Mouse (Mus musculus) gastrocnemius, postnatal 14 days (tissue): ENCODE data around the gene Oit3. TPM values are rescaled to one million over a fixed set of nuclear protein-coding genes. Genes with fewer than 3 reads are reported as not detected.

Experiments
- DNase-seq: peaks from one replicate; pipeline ENCODE4 v3.0.0; 2021; ENCODE audit warnings: mixed read lengths
- intact Hi-C: fragments of 180-260 bp; cut with DNase I; formaldehyde crosslinking; loops from one replicate; pipeline ENCODE4 v1.15.1; 2025; ENCODE audit warnings: low total_unique reads
- long read RNA-seq, 2 experiments: library from polyadenylated mRNA; stranded (forward); transcript quantifications; one replicate each; pipeline ENCODE4 v2.0.0; 2021
- total RNA-seq, 2 experiments: library from RNA; stranded (reverse); gene quantifications; 2 replicates each; pipeline ENCODE4 v1.2.3; 2021

Gene Oit3
- total RNA-seq: under 1 TPM; 0.51 to 0.58 TPM
- long read RNA-seq, experiment 1: 0 reads
- long read RNA-seq, experiment 2: 0 reads

DNA sequence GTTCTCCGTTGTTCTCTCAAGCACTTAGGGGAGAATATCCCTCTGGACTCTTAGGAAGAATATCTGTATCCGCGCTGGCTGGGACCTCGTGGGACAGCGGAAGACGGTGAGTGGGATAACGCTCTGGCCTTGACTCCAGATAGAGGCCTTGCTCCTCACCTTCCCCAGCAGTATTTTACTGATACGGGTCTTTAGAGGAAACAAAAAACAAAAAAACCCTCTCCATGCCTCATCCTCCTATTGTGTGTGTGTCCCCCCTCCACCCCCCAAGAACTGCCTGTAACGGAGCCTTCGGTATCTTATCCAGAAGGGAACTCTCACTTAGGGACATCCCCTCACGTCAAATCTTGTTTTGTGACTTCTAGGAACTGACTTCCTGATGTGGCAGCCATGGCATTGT is at the start of gene Oit3:
Oit3 (minus strand) TSS at position 44 of the 400 bp plus-strand sequence.
- DNase-seq: no peak
- intact Hi-C loops: no loop called here

DNA sequence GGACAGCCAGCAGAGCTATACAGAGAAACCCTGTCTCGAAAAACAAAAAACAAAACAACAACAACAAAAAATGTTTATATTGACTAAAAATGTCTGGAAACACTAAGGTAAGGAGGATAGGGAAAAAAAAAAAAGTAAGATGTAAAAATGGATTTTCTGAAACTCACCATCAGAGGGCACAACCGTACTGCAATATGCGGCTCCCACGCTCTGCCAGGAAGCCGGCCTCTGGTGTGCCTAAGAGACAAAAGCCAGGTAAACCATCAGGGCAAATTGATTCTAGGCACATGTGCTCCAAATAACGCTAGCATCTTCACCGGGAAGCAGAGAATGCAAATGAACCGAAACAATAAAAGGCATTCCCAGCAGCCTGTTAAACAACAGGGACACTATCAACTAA is 49.3 kb upstream of the Oit3 start:
- intact Hi-C loops: loop anchor here (5.0 to 10.0 kb wide), 2 partner anchors 84 to 371 kb away; no protein-coding TSS in a partner anchor
- peak; percentile 18 for DNase-seq

DNA sequence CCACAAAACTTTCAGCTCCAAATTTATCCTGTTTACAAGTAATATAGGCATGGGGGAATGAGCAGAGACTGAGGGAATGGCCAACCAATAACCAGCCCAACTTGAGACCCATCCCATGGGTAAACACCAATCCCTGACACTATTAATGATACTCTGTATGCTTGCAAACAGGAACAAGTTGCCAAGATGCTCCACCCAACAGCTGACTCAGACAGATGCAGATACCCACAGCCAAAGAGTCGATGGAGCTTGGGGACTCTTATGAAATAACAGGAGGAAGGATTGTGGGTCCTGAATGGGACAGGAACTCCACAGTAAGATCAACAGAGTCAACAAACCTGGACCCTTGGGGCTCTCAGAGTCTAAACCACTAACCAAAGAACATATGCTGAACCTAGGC is 47.8 kb upstream of the Oit3 start:
- peak; percentile 40 for DNase-seq
- intact Hi-C loops: no loop called here

DNA sequence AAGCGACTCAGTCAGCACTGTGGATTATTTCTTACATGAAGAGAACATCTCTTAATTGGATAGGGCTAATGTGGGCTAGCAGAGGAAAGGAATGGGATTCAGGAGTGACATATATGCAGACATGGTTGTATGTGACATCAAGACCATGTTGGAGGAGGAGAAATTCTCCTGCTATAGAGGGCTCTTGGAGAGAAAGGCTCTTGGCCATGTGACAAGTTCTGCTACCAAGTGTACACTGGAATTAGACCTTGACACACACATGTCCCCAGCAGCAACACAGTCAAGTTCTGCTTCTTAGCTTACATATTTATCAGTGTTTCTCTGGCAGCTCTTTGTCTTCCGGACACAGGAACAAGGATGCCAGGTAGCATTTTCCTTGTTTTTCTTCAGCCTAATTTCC is 45.8 kb upstream of the Oit3 start:
- DNase-seq: no peak
- intact Hi-C loops: no loop called here

DNA sequence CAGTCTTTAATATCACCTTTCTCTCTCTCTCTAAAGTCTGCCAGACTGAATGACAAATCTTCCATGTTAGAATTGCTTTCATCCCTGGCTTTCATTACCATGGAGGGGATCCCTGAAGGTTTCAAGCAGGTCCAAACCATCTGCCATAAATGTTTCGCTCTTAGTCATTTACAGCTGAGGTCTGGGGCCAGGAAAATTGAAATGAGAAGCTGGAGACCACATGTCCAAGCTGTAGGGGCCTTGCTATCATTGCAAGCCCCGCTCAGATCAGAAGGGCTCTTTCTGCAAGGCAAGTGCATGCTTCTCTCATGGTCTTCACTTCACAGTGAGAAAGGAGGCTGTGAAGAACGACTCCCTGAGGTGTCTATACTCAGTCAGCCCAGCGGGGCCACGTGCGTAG is 42.7 kb upstream of the Oit3 start:
- DNase-seq: no peak
- intact Hi-C loops: no loop called here

DNA sequence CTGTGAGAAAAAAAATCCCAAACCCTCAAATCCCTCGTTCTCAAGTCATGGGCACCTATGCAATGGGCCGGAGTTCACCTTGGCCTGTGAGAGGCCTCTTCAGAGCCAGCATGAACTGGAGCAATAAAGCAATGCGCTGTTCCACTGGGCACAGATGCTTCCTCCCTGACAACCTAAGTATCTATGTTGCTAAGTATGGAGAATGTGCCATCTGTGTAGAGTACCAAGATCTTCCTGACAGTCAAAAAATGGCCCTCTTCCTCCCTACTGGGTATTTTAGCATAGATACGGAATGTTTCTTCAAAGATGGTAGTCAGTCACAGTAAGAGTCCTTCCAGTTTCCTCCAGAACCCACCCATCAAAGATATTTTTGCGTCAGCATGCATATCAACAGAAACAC is 39.8 kb upstream of the Oit3 start:
- no peak for DNase-seq
- intact Hi-C loops: no loop called here

DNA sequence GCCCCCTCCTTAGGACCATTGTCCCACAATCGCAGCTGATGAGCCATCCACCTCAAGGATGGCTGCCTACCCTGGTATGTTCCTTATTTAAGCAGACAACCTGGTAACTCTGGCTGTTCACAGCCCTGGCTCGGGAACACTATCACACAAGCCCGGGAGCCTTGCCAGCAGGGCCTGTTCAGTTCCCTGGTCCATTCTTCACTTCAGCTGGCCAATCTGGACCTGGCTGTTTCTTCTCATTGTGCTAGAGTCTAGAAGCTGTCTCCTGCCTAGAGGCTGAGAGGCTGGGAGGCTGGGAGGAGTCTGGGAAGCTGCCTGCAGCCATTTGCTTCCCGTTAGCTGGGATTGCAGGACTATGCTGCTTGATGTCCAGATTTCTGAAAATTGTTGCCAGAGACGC is 28.9 kb upstream of the Oit3 start:
- peak; percentile 60 for DNase-seq
- intact Hi-C loops: no loop called here

DNA sequence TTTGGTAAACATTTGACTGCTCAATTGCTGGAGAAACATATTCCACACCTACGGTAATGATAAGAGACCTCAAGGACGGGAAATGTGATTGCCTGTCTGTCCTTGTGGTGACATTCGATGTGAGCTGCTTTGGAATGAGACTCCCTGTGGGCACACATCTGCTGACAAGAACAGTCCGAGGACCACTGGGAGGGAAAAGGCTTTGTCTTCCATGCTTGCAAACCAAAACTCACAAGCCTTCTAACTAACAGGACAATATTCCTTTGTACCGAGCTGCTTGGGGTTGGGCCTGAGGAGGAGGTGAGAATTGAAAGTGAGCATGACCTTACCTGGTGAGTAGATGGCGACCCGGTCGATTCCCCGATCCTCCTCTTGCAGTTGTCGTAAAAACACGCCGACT is 25.7 kb upstream of the Oit3 start:
- DNase-seq: no peak
- intact Hi-C loops: no loop called here

DNA sequence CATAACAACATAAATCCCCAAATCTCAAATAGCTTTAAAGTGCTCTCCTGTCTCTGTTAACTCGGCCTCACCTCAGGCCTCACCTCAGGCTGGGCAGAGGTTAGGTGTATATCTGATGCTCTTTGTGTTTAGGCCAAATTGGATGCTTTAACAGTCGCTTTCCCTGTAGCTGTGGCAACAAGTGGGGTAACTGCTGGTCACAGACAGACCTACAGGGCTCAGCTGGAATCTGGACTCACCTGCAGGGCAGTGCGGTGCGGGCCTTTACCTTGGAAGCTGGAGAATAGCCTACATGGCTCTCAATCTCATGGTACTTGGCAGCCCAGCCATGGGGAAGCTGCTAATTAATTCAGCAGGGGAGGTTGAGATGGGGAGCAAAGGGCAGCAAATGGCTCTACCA is 25.0 kb upstream of the Oit3 start:
- DNase-seq: no peak
- intact Hi-C loops: no loop called here

DNA sequence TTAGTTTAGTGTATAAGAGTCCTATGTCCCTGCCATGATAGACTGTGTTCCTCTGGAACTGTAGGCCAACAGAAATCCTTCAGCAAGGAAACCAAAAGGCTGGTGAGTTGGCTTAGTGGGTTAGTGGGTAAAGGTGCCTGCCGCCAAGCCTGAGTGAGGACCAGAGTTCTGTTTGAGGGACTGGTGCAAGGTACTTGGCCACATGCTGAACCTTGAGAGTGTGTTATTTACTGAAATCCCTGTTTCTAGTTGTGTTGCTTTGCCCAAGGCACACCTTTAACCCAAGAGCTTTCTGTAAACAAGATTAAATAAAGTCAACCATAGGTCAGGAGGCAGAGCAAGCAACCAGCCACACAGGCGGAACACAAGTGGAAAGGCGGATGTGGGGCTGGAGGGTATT is 24.0 kb upstream of the Oit3 start:
- intact Hi-C loops: no loop called here
- DNase-seq: no peak

DNA sequence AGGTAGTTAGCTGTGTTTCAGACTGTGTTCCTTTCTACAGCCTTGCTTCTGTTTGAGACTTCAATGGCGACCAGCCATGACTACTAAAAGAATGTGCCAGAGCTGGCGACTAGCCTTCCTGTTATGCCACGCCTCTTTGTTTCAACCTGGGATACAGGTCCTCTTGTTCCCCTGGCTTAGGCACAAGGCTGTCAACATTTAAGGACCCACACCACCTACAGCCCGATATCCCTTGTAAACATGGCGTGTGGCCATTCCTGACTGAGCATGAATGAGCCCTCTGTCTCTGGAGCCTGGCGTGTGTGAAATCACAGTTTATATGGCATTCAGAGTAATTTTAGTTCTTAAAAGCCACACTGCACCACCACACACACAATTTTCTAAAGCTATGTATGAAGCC is 20.7 kb upstream of the Oit3 start:
- no peak for DNase-seq
- intact Hi-C loops: no loop called here

DNA sequence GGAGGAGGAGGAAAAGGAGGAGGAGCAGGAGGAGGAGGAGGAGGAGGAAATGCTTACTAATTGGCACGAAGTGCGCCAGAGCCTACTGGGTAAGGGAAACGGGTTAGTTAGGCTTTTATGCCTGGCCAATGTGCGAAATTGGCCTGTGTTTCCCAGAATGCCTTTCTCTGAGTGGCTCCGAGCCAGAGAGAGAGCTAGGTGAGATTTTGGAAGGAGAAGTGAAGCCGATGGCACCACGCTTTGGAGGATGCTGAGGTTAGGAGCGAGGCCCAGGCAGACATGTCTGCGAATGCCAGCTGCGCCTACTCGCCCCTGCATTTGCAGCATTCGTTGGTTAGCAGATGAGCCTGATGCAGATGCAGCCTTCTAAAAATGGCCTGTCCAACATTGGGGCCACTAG is 18.2 kb upstream of the Oit3 start:
- intact Hi-C loops: no loop called here
- no peak for DNase-seq

DNA sequence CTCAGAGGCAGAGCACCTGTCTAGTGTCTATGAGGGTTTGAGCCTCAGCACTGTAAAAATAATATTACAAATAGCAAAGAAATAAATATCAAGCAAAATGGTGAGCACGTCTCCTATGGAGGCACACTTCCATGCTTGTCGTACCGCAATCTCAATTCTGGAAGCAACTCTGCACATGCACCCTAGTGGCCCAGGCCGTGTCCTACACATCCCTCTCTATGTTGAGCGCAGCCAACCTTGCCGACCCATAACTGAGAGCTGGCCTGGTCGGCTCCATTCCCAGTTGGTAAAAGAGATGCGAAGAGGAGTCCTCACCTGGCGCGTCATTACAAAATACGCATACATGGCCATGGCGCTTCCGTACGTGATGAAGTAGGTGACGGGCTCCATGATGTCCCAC is 13.1 kb upstream of the Oit3 start:
- DNase-seq: no peak
- intact Hi-C loops: no loop called here

DNA sequence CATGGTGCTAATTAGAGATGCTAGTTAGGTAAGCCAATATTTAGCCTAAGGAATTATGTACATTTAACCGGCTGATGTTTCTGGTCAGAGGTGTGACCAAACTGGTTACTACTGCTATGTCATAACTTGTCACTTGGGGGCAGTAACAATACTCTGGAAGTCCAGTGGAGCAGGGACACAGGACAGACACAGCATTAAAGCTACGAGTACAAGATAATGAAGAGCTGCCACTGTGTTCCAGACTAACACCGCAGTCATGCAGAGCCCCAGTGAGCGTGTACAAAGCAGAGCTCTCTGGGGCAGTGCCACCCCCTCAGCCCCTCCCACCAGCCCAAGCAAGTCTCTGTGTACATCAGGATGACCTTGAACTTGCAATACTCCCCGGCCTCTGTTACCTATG is 10.3 kb upstream of the Oit3 start:
- no peak for DNase-seq
- intact Hi-C loops: no loop called here

DNA sequence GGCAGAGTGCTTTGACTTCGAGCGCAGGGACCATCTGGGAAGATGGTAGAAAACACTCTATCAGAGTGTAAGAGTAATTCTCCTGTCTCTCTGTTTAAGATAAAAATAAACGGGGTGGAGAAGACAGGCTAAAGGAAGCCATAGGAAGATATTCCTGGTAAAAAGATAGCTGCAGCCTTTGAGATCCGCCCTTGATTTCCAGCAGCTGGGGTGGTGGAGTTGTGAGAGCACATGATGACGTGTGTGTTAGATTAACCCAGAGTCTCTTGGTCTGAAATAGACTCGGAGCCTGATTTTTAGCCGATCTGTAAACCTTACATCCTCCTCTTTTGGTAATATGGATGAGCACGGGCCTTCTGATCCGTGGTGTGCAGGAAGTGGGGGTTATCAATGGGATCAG is 6.0 kb upstream of the Oit3 start:
- intact Hi-C loops: no loop called here

DNA sequence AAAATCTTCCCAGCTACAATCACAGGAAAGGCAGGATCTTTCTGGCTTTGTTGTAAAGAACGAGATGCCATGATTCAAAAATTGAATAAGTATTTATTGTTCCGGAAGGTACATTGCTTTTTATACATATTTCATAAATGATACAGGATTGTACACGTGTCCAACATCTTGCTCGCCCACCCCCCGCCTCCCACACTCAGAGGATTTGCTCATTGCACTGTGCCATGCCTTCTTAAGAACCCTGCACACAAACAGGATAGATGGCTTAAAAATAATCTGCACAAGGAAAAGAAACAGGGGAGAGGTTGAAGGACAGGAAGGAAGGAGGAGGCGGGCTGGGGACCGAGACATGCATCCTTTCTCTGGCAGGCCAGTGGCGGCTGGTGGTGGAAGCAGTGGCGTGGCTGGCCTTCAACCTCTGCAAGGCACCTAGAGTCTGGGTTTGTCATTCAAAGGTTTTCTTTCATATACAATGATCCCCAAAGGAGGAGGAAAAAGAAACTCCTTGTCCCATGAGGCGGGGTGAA is 5.4 kb upstream of the Oit3 start:
- intact Hi-C loops: no loop called here
- DNase-seq: no peak

More for the DNA sequence above, 6.0 kb upstream of the Oit3 start:
- DNase-seq: no peak

DNA sequence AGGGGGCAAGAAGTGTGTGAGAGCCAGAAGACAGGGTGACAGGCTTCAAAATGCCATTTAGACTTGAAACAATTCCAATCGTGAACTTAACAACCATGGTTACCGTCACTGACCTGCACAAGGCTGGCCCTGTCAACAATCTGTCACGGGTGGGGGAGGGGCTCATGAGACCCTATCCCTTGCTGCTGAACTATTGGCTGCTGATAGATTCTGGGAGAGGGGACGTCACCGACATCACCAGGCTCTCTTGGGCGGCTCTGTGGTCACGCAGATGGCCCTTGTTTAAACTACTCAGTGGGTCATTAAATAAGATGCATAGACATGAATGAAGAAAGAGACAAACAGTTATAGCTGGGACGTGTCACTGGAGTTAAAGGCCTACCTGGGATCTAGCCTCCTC is 3.1 kb upstream of the Oit3 start:
- intact Hi-C loops: no loop called here
- DNase-seq: no peak

DNA sequence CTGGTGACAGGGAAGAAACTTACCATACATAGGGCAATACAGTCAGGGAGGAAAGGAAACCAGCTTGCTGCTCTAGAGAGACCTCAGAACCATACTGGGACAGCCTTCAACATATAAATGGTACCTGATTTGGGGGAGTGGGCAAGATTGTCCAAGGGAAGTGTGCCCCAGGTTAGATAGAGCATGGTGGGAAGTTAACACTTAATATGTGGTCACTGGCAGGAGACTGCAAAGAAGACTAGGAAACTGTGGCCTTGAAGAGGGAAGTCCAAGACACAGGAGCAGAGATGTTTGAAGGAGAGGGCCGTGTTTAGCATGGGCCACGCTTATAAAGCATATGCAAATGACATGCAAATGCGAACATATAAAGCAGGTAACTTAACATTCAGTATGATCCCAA is 2.5 kb upstream of the Oit3 start:
- intact Hi-C loops: no loop called here

DNA sequence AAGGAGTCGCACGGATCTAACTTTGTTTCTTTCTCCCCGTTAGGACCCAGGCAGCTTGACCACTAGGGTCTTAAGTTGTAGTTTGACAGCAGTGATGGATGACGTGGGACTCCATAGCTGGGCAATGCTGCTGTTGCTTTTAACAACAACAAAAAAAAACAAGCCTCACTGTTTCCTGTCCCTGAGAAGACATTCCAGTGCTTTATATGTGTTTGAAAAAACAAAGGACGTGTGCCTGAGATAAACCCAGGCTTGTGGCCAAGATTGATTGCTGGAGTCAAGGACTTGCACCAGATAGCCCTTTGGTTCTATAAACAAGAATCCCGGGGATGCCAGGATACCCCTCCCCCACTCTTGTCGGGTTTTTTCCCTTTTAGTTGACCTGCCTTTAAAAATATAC is 1.6 kb upstream of the Oit3 start:
- intact Hi-C loops: no loop called here
- DNase-seq: no peak

More for the DNA sequence above, 2.5 kb upstream of the Oit3 start:
- no peak for DNase-seq

DNA sequence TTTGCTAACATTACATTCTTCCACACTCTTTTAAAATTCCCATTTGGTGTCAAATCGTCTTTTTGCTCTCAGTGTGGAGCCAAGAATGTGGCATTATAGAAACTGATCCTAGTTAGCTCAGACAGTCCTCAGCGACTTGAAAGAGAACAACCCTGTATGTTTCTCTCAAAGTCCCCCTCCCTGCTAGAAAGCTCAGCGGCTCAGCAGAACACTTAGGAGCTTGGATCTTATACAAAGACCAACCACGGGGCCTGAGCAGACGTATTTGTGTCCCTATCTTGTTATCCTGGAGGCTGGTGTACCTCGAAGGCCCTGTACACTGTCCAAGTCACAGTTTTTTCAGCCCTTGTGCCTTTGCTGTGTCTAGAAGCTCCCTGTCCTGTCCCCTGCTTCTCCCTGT is 1.4 kb downstream of the Oit3 start:
- intact Hi-C loops: no loop called here

DNA sequence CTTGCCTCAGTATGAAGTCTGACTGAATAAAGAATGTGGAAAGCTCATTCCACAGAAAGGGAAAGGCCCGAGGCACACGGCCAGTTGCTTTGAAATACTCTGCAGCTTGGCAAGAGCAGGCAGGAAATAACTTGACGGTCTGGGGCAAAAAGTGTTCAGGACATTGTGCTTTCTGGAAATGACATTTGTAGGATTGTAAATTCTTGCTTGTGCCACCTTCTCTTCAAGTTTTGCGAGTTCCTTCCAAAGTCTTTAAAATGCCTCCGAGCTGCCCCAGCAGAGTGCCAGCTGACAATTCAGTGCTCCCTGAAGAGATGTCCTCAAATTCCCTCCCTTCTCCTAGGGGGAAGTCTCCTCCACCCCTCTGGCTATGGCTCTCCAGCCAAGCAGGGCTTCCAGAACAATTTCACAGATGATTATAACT is 2.1 kb downstream of the Oit3 start:
- peak; percentile 83 for DNase-seq
- intact Hi-C loops: no loop called here

More for the DNA sequence above, 1.4 kb downstream of the Oit3 start:
- DNase-seq: no peak

DNA sequence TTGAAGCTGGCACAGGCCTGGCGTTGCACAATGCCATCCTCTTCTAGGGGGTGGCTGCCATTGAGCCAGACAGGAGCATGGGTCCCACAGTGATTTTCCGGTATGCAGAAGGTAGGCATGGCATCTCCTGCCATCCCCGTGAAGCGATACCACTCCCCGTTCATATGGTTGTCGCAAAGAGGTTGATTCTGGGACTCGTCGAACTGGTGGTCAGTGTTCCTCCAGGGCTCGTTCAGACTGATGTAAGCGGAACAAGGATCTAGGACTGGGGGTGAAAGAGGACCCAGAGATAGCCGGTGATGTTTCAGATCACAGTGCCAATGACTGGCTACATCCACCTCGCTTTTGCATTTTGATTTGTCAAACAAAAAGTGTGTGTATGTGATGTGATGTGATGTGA is 2.9 kb downstream of the Oit3 start:
- DNase-seq: no peak
- intact Hi-C loops: no loop called here
